Mouse (Mus musculus): ENCODE data around the gene Xrcc4. TPM values are rescaled to one million over a fixed set of nuclear protein-coding genes. Genes with fewer than 3 reads are reported as not detected.

The Xrcc4 gene
- polyA plus RNA-seq, 1 experiment from 2014 or later, result 15.5 TPM

Other genes with a start within 250 kb of the Xrcc4 start
- 53.0 and 53.6 TPM in 2 replicates for gene Tmem167, start 485 bp downstream of the Xrcc4 start, polyA plus RNA-seq (2015; fragmentation: Nextera tagmentation; extraction: Ambion mirVana)